Mouse (Mus musculus) heart, postnatal 10 days (tissue): ENCODE results near the gene Dennd6b. TPM values are rescaled to one million over a fixed set of nuclear protein-coding genes. Genes with fewer than 3 reads are reported as not detected.
A peak's percentile ranks its signal among the peaks of the same experiment; 100 is the strongest.

ENCODE experiments used
- DNase-seq, 2 experiments: peaks; one replicate each; pipeline ENCODE4 v3.0.0; 2021
- intact Hi-C: fragments of 180-260 bp; cut with DNase I; formaldehyde crosslinking; loops from one replicate; pipeline ENCODE4 v1.15.1; 2025
- total RNA-seq, 2 experiments: library from RNA; stranded (reverse); gene quantifications; 2 replicates each; pipeline ENCODE4 v1.2.3; 2021

The Dennd6b gene
- total RNA-seq, 2 experiments from 2014 or later = 8.6 TPM

DNA sequence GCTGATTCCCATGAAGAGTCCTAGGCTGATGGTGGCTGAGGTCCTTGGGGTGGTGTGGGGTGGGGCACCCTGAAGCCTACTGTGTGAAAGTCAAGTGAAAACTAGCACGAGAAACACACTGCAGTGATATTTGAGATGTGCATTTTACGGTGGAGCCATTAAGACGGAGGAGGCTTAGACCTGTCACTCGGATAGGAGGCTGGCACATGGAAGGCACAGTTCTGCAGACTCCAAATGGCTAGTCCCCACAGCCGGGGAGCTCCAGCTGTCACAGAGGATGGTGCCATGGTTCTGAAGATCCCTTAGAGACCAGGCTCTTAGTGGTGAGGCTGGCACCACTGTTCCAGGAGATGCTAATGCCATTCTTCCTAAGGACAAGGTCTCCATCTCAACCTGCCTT lies 13.5 kb downstream of the Dennd6b start:
- no peak for DNase-seq
- intact Hi-C loops = loop anchor here (2.0 kb wide), 1 partner anchor 28 kb away; the partner anchor contains the start of gene Ppp6r2

DNA sequence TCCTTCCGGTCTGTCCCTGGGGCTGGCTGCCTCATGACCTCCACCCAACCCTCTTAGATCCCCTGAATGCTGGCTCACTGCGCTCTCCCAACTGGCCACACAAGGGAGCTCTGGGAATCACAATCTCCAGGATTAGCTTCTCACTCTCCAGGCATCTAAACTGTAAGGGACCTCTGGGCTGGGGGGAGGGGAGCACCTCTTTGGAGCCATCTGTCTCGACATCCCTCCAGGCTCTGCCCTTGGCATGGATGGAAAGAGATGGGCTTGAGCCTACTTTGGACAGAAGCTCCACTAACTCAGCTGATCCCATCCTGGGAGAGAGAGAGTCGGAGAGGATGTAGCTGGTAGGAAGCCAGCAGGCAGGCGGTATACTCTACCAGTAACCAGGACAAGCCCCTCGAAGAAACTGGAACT lies 14.0 kb downstream of the Dennd6b start:
- DNase-seq = peak; percentile 83 to 84
- intact Hi-C loops = loop anchor here (2.0 kb wide), 1 partner anchor 28 kb away; the partner anchor contains the start of gene Ppp6r2

DNA sequence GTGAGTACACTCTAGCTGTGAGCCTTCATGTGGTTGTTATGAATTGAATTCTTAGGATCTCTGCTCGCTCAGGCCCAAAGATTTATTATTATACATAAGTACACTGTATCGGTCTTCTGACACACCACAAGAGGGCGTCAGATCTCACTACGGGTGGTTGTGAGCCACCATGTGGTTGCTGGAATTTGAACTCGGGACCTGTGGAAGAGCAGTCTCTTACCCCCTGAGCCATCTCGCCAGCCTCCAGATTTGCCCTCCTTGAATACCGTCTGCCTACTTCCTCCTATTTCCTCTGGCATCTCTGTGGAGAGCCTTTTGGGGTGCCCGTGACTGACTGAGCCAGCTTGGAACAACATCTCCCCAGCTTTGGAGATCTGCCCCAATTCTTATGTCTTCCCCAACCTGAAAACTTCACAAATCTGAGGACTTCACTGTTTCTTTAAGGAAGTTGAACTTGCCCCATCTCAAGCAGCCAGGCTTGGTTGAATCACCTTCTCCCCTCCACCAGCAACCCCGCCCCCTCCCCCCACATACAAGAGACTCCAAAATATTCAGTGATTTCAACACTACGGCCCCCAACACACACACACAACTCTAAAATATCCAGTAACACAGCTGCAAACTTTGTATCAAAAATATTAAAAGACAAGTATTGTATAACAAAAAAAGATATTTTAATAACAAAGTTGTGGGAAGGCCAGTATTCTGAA lies 14.6 kb downstream of the Dennd6b start:
- intact Hi-C loops = loop anchor here (2.0 kb wide), 1 partner anchor 29 kb away; the partner anchor contains the start of gene Ppp6r2
- DNase-seq = peak; percentile 24 to 42

DNA sequence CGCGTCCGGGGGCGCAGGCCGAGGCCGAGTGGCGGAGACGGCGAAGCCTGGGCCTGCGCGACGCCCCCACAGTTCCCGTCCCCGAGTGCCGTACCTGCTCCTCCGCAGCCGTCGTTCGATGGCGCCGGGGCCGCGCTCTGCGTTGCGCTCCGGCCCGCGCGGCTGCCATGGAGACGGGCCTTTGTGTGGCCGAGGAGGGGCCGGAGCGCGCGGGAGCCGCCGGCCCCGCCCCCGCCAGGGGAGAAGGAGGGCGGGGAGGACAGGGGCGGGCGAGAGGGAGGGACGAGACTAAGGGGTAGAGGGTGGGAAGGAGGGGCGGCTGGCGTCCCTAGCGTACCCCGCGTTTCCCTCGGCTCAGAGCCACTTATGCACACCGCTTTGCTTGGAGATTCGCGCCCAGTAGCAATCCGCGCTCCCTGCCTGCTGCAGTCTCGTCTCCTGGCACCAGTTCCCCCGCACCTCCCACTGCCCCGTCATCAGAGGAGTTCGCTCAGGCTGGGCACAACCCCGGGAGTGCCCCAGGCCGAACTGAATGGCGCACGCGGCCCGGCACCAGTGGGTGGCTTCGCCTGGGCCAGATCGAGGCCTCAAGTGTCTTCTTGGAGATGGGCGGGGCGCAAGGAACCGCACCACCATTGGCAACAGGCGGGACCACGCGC lies 15.6 kb downstream of the Dennd6b start, which contains the start of gene Plxnb2:
TSS of gene Plxnb2 (minus strand) at position 218 of the 659 bp plus-strand sequence.
- peak; percentile 88 for DNase-seq
- intact Hi-C loops = no loop called here

DNA sequence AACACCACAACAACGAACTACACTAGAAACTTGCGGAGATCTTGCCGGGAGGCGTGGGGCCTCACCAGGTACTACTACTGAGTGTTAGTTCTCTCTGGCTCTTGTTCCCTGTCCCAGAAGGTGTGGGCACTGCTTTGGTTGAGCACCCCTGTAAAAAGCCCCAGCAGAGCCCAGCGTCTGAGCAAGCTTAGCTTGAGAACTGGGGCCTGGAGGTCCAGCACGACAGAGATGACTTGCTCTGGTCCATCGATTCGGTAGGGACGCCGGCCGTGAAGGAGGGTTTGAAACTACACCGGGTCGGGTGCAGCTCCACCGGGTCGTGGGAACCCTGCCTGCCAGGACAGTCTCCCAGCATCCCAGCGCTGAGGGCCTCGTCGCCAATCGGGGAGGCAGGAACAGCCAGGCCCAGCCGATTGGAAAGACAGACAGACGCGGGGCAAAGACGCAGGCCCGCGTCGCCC lies 16.2 kb downstream of the Dennd6b start:
- intact Hi-C loops = no loop called here
- DNase-seq = peak; percentile 60 to 67

DNA sequence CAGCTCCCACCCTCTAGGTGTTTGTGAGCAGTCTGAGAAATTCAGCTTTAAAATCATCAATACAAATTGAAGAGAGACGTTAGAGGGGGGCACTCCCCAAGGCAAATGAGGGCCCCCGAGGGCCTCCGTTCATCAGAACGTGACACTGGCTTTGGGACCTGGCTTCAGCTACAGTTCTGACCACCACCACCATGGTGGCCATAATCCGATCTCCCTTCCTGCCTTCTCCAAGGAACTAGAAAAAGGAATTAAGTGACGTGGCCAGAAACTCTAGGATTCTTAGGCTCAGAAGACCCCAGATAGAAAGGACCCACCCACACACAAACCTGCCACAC lies 16.7 kb downstream of the Dennd6b start:
- peak in 1 of 2 experiments; percentile 24 for DNase-seq
- intact Hi-C loops = no loop called here

DNA sequence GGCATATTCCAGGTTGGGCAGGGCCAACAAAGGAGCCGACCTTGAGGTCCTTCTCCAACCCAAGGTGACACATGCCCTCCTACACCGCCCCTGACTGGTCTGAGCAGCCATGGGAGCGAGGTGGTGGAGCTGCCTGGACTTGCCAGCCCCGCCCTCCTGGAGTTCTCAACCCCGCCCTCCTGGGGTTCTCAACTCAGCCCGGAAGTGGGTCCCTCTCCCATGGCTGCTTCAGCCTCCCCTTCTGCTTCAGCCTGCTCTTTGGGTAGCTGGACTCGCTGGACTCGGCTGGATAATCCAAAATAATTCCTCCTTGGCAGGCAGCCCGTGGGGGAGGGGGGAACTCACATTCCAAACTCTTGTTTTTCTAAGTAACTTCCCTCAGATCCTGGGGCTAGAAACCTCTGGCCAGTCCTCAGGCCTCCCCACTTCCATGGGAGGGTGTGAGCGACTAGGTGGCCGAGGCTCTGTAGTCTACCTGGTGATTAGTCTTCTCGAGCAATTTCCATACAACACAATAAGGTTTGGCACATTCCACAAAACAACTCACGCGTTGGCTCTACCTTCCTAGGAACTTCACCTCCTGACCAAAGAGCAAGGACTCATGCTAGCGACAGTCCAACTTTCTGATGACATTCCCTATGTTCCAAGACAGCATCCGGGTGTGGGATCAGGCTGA lies 17.2 kb downstream of the Dennd6b start:
- intact Hi-C loops = no loop called here
- peak; percentile 87 to 90 for DNase-seq

DNA sequence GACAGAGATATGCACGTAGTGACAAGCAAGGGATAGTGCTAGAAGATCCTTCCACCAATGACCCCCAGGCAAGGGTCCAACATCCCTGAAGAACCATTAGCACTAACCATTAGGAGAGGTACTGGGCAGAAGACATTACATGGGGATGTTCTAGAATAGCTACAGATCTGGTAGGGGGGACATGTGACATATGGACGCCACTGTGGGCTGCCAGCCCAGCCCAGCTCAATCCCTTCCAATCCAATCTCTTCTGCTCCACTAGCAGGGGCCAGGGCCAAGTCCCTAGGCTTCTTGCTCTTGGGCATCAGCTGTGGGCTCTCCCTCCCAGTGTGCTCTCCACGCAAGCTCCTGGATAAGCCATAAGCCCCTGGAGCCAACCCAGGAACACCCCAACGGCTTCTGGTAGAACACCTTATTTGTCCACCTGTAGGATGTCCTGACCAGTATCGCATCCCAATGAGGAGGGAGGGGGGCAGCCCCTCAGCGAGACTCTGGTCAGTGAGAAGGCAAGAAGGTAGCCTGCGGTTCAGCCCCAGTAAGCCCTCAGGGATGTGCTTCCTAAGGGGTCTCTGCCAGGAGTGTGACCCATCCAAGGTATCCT lies 17.9 kb downstream of the Dennd6b start:
- intact Hi-C loops = no loop called here
- DNase-seq = peak; percentile 51 to 55

DNA sequence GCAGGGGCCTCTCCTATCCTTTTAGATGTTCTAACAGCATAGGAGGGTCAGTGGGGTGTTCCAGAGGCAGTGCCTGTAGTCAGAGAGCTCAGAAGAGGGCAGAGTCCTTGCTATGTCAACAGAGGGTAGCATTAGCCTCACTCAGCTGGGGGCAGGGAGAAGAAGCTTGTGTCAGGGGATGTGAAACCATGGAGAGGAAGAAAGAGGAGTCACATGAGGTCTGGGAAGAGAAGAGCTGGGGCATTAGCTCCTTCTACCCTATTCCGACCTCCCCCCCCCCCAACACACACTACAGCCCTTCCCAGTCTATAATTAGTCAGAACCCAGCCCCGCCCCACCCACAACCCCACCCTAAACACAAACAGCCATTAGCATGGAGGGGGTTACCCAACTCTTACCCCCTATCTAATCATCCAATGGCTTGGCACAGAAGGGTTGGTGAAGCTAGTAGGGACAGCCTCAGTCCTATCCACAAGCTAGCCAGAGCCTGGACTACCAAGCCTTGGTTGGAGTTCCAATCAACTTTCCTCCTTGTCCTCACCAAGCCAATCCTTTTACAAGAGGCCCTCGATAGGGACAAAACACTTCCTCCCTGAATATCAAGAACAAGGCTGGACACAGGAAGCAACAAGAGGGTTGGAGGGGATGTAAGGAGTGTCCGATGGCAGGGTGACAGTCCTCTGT lies 18.6 kb downstream of the Dennd6b start:
- intact Hi-C loops = no loop called here
- peak; percentile 41 to 48 for DNase-seq

DNA sequence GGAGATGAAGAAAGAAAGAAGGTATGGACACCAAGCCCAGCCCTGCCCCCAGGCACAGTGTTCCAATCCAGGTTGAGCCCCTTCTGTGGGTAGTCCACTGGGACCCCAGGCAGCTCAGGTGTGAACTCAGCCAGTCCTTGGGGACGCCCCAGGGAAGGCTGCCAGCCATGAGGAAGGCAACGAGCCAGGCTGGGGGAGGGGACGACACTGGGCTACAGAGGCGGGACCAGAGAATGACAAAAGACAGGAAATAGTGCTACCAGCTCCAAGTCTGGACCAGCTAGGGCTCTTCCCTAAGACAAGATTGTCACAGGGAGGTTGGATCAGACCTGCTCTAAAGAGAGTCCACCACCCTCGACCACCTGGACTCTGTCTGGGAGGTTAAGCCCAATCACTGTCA lies 19.2 kb downstream of the Dennd6b start:
- intact Hi-C loops = no loop called here
- DNase-seq = peak; percentile 96

DNA sequence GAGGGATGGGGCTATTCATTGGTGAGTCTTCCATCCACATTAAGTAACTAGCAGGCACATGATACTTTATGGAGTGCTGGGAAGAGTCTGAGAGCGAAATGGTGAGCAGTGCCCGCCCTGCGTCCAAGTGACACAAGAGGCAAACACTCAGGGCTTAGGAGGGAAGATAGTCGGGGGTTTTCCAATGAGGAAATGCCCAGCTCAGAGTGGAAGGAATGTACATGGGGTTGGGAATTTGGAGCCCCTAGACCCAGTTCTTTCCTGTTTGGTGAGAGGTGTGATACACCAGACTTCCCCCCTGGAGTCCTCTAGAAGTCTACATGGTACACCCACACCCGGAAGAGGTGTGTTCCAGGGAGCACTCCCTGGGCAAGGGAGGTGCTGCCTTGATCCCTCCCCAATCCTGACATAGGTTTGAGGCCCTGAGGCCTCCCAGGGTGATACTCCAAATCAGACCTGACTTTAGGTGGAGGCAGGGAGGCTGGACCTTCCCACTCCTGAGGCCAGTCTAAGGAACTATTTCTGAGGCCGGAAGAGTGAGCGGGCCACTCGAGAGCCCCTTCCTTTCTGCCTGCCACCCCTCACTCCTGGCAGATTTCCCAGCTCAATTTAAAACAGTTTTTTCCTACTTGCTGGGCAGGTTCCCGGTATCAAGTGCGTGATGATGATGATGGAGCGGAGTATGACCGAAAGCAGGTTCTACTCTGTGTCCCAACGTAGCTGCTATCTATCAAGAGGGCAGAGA lies 20.7 kb downstream of the Dennd6b start:
- intact Hi-C loops = no loop called here
- DNase-seq = no peak

DNA sequence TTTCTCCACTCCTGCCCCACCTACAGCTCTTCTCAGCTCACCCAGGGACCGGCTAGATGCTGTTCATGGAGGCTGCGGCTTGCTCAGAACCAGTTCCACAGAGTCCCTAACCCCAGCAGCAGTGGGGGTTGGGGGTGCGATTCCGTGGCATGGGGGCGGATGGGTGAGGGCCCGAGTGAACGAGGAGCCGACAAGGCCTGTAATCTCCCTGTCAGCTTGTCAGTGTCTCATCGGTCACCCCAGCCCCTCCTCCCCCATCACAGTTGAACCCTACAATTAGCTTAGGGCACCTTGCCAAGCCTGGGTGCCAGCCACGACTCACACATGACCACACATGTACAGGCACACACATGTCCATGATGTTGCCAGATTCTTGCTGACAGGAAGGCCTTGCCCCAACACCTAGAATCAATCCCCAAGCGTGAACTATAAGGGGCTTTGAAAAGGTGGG lies 21.4 kb downstream of the Dennd6b start:
- intact Hi-C loops = no loop called here
- no peak for DNase-seq

DNA sequence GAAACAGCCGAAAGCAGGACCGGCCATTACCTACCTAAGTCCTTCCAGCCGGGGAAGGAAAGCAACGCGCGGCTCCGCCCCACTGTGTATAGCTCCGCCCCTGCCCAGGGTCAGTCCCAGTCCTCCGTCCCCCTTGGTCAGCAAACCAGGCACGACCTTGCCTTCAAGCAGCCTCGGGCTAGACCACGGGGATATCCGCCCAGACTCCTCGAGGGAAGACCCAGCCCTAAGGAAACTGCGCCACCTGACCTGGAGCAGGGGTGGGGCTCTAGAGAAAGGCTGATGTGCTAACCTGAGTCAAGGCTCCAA lies 22.4 kb downstream of the Dennd6b start:
- intact Hi-C loops = no loop called here
- DNase-seq = peak; percentile 61 to 69

DNA sequence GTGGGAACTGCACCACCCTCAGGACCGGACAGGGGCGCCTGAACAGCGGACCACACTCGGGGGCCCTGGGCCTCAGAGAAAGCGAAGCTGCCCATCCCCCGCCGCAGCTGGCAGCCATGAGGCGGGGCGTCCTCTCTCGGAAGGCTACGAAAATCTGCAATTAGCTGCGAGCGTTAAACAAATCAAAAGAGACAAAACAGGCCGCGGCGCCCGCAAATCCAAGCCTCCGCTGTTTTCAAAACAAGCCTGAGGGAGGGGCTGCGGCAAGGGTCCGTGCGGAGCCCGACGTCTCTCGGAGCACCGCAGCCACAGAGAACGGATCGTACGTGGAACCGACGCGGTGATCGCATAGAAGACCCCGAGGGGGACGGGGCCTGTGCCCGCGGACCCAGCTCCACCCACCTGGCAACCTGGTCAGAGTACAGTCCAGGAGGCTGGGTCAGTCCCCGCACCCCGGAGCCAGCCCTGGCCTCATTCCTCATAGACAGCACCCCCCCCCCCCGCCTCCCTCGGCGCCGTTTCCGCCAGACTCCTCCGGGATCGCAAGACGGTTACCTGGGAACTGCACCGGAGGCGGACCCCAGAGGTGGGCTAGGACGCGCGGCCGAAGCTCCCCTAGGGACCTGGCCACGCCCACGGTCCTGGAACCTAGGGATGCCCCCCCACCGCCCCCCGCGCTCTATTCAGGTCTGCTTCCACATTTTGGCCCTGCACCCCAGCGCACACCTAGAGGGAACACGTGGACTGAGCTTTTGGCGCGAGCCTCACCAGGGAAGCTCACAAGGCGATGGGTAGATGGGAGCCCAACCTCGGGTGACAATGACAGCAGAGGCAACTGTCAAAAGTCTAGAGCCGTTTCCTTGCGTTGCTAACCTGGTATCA lies 23.0 kb downstream of the Dennd6b start:
- DNase-seq = peak; percentile 54 to 71
- intact Hi-C loops = no loop called here

DNA sequence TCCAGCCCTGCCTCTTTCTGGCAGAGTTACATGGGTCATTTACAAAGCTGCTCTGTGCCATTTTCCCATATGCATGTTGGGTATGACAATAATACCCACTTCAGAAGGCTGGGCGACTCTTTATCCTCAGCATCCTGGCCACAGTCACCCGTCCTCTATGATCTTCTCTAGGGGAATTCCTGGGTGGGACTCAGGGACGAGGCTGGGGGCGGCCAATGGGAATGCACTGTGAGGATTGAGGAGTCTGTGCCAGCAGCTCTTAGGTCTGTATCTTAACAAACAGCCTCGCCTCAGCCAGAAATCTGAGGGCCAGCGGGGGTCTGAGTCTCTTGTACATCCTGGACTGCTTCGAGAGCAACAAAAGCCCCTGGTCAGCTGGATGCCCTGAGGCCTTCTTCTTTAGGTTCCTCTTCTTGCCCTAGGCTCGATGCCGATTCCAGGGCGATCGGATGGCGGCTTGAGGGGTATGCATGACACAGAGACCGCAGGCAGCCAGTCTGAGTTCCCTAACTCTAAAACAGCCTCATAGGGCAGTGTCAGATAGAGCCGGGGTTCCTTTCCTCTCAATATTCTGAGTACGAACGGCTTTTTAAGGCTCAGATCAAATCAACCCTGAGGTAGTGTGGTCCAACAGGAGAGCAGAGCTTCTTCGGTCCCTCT lies 23.9 kb downstream of the Dennd6b start:
- intact Hi-C loops = no loop called here

DNA sequence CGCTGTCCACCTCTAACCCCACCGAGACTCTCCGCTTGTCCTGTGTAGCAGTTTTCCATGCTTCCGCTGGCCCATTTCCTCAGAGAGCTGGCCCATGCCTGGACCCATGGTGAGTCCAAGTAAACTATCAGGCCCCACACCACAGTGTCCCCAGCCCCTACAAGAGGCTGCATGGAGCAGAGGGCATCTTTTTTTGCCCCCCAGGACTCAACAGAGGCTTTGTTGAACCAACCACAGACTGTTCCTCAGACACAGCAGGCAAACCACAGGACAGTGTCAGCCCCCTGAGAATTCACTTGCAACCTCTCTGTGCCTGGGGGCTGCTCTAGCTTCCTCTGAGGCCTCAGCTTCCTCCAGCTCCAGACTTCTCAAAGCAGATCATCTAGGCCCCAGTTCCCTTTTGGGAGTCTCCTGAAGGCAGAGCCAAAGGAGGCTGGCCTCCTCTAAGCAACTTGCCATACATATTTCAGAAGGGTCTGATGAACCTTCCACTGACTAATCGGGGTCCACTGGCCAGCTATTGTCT lies 24.7 kb downstream of the Dennd6b start:
- intact Hi-C loops = no loop called here
- DNase-seq = peak in 1 of 2 experiments; percentile 10

More for the DNA sequence above, 23.9 kb downstream of the Dennd6b start:
- peak; percentile 25 to 36 for DNase-seq

DNA sequence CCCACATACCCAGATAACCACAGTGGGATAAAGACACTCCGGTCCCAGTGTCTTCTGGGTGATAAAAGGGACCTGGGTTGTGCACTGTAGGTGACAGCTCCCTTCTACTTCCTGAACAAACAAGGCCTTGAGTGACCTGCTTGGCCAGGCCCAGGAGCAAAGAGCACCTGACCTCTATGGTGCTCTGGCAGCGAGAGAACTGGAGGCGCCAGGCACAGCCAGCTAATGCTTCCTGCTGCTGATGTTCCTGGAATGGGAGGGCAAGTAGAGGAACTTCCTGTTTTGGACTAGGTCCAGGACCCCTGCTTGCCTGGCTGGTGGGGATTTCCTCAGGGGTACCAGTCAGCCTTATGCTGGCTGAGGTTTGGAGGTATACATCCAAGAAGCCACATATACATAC lies 26.2 kb downstream of the Dennd6b start:
- peak; percentile 48 to 53 for DNase-seq
- intact Hi-C loops = no loop called here

DNA sequence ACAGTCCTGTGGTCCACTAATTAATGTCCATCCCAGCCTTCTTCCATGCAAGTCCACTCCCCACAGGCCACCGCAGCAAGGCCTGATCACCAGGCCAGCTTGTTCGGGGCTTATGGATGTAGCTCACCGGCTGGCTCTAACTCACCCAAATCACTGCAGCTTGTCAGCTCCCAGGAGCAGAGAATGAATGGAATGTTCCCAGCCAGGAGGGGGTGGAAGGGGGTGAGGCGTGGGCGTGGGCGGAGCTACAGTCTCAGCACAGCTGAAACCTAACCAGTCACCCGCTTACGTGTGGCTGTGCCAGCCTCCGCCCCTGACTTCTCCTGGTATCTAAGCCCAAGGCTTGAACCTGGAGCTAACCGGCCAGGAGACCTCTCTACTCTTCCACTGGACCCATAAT lies 26.9 kb downstream of the Dennd6b start:
- peak; percentile 88 to 92 for DNase-seq
- intact Hi-C loops = no loop called here
